Mouse (Mus musculus) heart, postnatal 4 days (tissue): ENCODE measurements around the gene AA986860. TPM values are rescaled to one million over a fixed set of nuclear protein-coding genes. Genes with fewer than 3 reads are reported as not detected.

Source experiments
- DNase-seq: peaks from one replicate; pipeline ENCODE4 v3.0.0; 2021
- total RNA-seq, 2 experiments: library from RNA; stranded (reverse); gene quantifications; 2 replicates each; pipeline ENCODE4 v1.2.3; 2021

Gene AA986860
- total RNA-seq, 2 experiments from 2014 or later: 0.79 to 0.97 TPM

GRCm38 (mm10) chr1:130779867-130780266 lies 48.1 kb downstream of the AA986860 start:
- no peak for DNase-seq

DNA sequence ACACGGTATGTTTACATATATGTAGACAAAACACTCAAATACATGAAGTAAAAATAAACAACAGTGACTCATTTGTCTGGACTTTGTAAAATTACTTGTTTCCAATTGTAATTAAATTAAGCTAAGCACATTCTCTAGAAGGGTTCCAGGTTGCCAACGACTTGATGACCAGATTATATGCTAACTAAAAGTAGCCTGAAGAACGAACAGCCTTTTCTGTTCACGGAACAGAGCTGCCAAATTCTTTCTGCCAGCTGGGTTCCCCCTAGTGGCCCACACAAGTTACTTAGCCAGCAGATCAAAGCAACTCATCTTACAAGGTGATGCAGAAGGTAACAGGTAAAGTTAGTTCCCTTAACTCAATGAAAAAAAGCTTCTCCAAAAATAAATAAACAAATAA lies 52.3 kb downstream of the AA986860 start:
- DNase-seq: peak; percentile 36

GRCm38 (mm10) chr1:130787001-130787400 lies 55.2 kb downstream of the AA986860 start:
- no peak for DNase-seq

DNA sequence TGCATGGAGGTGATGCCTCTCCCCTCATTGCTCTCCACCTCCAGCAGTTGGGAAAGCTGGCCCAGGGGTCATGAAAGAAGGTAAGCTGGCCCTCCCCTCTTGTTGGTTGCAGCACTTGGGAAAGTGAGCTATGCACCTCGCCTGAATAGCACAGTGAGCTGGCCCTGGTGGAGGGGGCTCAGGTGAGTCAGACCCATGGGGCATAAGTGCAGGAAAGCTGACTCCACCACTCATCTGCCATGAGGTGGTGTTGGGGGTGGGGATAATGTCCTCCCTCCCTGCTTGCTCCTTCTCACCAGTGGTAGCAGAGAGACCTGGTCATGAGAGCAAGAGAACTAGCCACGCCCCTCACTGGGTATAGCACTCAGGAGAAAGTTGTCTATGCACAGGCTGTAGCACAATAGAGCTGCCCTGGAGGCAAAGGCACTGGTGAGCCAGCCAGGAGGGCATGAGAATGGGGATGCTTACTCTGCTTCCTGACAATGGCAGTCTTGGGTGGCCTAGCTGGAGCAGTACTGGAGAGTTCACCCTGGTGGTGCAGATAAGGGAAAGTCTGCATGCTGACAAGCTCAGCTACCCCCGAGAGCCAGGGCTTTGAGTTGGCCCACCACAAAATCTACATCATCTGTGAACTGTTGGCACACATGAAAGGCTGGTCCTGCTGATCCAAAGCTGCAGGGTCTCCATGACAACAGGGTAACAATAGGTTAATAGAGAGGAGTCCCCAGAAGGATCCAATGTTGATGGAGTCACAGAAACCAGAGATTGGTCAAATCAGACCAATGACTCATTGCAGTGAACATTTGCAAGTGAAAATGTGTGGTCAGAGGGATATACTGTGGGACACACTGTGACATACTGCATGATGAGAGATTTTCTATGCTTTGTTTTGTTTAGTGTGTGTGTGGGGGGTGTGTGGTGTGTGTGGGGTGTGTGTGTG lies 58.0 kb downstream of the AA986860 start:
- DNase-seq: no peak

Other genes starting within 250 kb of the AA986860 start
- gene Zp3r, start 102.4 kb upstream of the AA986860 start, total RNA-seq: not detected
- not detected for gene C4bp, start 70.3 kb upstream of the AA986860 start, total RNA-seq
- not detected for gene Gm29427, start 16.2 kb upstream of the AA986860 start, total RNA-seq
- gene Yod1, start 14.6 kb upstream of the AA986860 start, total RNA-seq: 1 to 10 TPM; 6.4 to 6.5 TPM
- 10 to 100 TPM; 25.6 to 26.0 TPM for gene Pfkfb2, start 2.7 kb upstream of the AA986860 start, total RNA-seq
- gene Fcamr, start 68.9 kb downstream of the AA986860 start, total RNA-seq: under 1 TPM; 0.38 to 0.76 TPM
- not detected for gene Pigr, start 94.7 kb downstream of the AA986860 start, total RNA-seq
- 1 to 10 TPM in 1 of 2 experiments, under 1 TPM in 1; 0.63 to 1.2 TPM for gene Fcmr, start 133.7 kb downstream of the AA986860 start, total RNA-seq
- not detected for gene Il24, start 155.5 kb downstream of the AA986860 start, total RNA-seq
- gene Il20, start 179.5 kb downstream of the AA986860 start, total RNA-seq: not detected
- not detected for gene Il19, start 208.1 kb downstream of the AA986860 start, total RNA-seq